Mouse (Mus musculus) heart, postnatal 0 days (tissue): Measurements from ENCODE around the gene Gm9958.

Experiments used
- CTCF ChIP-seq: IDR thresholded peaks from 2 replicates; pipeline ENCODE4 v1.5.1; 2016; ENCODE audit warnings: antibody characterized with exemption, control low read depth, low read depth
- EP300 ChIP-seq: IDR thresholded peaks from 2 replicates; pipeline ENCODE4 v1.6.1; 2016; ENCODE audit warnings: antibody characterized with exemption, low read depth

- no peak for TF ChIP-seq EP300
- no peak for TF ChIP-seq CTCF
These were observed 26.8 kb downstream of the Gm9958 start for GRCm38 (mm10) chr5:90393764-90394163.
